Mouse (Mus musculus): ENCODE data around the gene Ide. TPM values are rescaled to one million over a fixed set of nuclear protein-coding genes. Genes with fewer than 3 reads are reported as not detected.
A peak's percentile ranks its signal among the peaks of the same experiment; 100 is the strongest.

Ide gene
- polyA plus RNA-seq, 1 experiment from 2014 or later = 49.0 TPM

- 95% methylated on average over 5 of the region's 5 CpGs for WGBS
- Histone ChIP-seq H3K27ac (ENCODE audit: low read depth, low read length) (no peak overlapping the region), H3K4me1 (replicated peaks; ENCODE audit: control insufficient read depth, insufficient read depth, low read length) (no peaks in the 10 kb centered on the region), H3K4me2 (replicated peaks; ENCODE audit: low read depth, low read length) (no peak overlapping the region), H3K9ac (ENCODE audit: low read depth, low read length) (no peak overlapping the region), H3K9me3 (ENCODE audit: control insufficient read depth, low read length) (no peaks in the 10 kb centered on the region), H3K4me3 (ENCODE audit: low read depth, low read length) (no peak overlapping the region), H3K27me3 (ENCODE audit: control insufficient read depth, insufficient read depth, low read length) (no peaks in the 10 kb centered on the region), H3K36me3 (ENCODE audit: control insufficient read depth, insufficient read depth, low read length) (no peaks in the 10 kb centered on the region)
- no peak for DNase-seq (ENCODE audit: low spot score)
- no peak for ATAC-seq (ENCODE audit: low FRiP score)
These were observed 32.8 kb downstream of the Ide start for GRCm38 (mm10) chr19:37304866-37305265.

GRCm38 (mm10) chr19:37304006-37304405, 33.6 kb downstream of the Ide start:
- H3K4me3 ChIP-seq (ENCODE audit: low read depth, low read length) = no peak overlapping the region
- ATAC-seq (ENCODE audit: low FRiP score) (no peak), DNase-seq (ENCODE audit: low spot score) (no peak)
- no peaks in the 10 kb centered on the region for H3K36me3 ChIP-seq (ENCODE audit: control insufficient read depth, insufficient read depth, low read length)
- no peak overlapping the region for H3K4me2 ChIP-seq (replicated peaks; ENCODE audit: low read depth, low read length)
- H3K9ac ChIP-seq (ENCODE audit: low read depth, low read length) = no peak overlapping the region
- H3K4me1 ChIP-seq (replicated peaks; ENCODE audit: control insufficient read depth, insufficient read depth, low read length) = no peaks in the 10 kb centered on the region
- H3K9me3 ChIP-seq (ENCODE audit: control insufficient read depth, low read length) = no peaks in the 10 kb centered on the region
- WGBS = 75% methylated on average over 4 of the region's 4 CpGs
- H3K27me3 ChIP-seq (ENCODE audit: control insufficient read depth, insufficient read depth, low read length) = no peaks in the 10 kb centered on the region
- no peak overlapping the region for H3K27ac ChIP-seq (ENCODE audit: low read depth, low read length)

- peak; percentile 26 for DNase-seq (ENCODE audit: low spot score)
- Histone ChIP-seq H3K36me3 (ENCODE audit: control insufficient read depth, insufficient read depth, low read length) (no peaks in the 10 kb centered on the region), H3K9ac (ENCODE audit: low read depth, low read length) (no peak overlapping the region), H3K9me3 (ENCODE audit: control insufficient read depth, low read length) (no peaks in the 10 kb centered on the region), H3K4me2 (replicated peaks; ENCODE audit: low read depth, low read length) (no peak overlapping the region), H3K4me1 (replicated peaks; ENCODE audit: control insufficient read depth, insufficient read depth, low read length) (no peaks in the 10 kb centered on the region), H3K27me3 (ENCODE audit: control insufficient read depth, insufficient read depth, low read length) (no peaks in the 10 kb centered on the region), H3K4me3 (ENCODE audit: low read depth, low read length) (no peak overlapping the region), H3K27ac (ENCODE audit: low read depth, low read length) (no peak overlapping the region)
- 91% methylated on average over 3 of the region's 3 CpGs for WGBS
- ATAC-seq (ENCODE audit: low FRiP score) = no peak
These were observed 35.9 kb downstream of the Ide start for GRCm38 (mm10) chr19:37301733-37302132.

GRCm38 (mm10) chr19:37291676-37292075, 46.0 kb downstream of the Ide start:
- H3K4me1 ChIP-seq (replicated peaks; ENCODE audit: control insufficient read depth, insufficient read depth, low read length) = no peaks in the 10 kb centered on the region
- no peak overlapping the region for H3K9ac ChIP-seq (ENCODE audit: low read depth, low read length)
- no peaks in the 10 kb centered on the region for H3K27me3 ChIP-seq (ENCODE audit: control insufficient read depth, insufficient read depth, low read length)
- no peaks in the 10 kb centered on the region for H3K36me3 ChIP-seq (ENCODE audit: control insufficient read depth, insufficient read depth, low read length)
- 85% methylated on average over 4 of the region's 4 CpGs for WGBS
- H3K9me3 ChIP-seq (ENCODE audit: control insufficient read depth, low read length) = no peaks in the 10 kb centered on the region
- ATAC-seq (ENCODE audit: low FRiP score) = no peak
- H3K4me3 ChIP-seq (ENCODE audit: low read depth, low read length) = no peak overlapping the region
- no peak overlapping the region for H3K4me2 ChIP-seq (replicated peaks; ENCODE audit: low read depth, low read length)
- no peak overlapping the region for H3K27ac ChIP-seq (ENCODE audit: low read depth, low read length)
- DNase-seq (ENCODE audit: low spot score) = no peak

GRCm38 (mm10) chr19:37290906-37291305, 46.7 kb downstream of the Ide start:
- Histone ChIP-seq H3K4me2 (replicated peaks; ENCODE audit: low read depth, low read length) (no peak overlapping the region), H3K36me3 (ENCODE audit: control insufficient read depth, insufficient read depth, low read length) (no peaks in the 10 kb centered on the region), H3K9ac (ENCODE audit: low read depth, low read length) (no peak overlapping the region), H3K27ac (ENCODE audit: low read depth, low read length) (no peak overlapping the region), H3K27me3 (ENCODE audit: control insufficient read depth, insufficient read depth, low read length) (no peaks in the 10 kb centered on the region), H3K4me3 (ENCODE audit: low read depth, low read length) (no peak overlapping the region), H3K4me1 (replicated peaks; ENCODE audit: control insufficient read depth, insufficient read depth, low read length) (no peaks in the 10 kb centered on the region), H3K9me3 (ENCODE audit: control insufficient read depth, low read length) (no peaks in the 10 kb centered on the region)
- DNase-seq (ENCODE audit: low spot score) = no peak
- WGBS = 91% methylated on average over 8 of the region's 8 CpGs
- no peak for ATAC-seq (ENCODE audit: low FRiP score)

- Histone ChIP-seq H3K4me3 (ENCODE audit: low read depth, low read length) (no peak overlapping the region), H3K4me2 (replicated peaks; ENCODE audit: low read depth, low read length) (no peak overlapping the region), H3K4me1 (replicated peaks; ENCODE audit: control insufficient read depth, insufficient read depth, low read length) (no peaks in the 10 kb centered on the region), H3K27me3 (ENCODE audit: control insufficient read depth, insufficient read depth, low read length) (no peaks in the 10 kb centered on the region), H3K9ac (ENCODE audit: low read depth, low read length) (no peak overlapping the region), H3K27ac (ENCODE audit: low read depth, low read length) (no peak overlapping the region), H3K9me3 (ENCODE audit: control insufficient read depth, low read length) (no peaks in the 10 kb centered on the region), H3K36me3 (ENCODE audit: control insufficient read depth, insufficient read depth, low read length) (0 out of 2 replicates have a peak, but pooled peaks cover 2% of the 10 kb centered on the region)
- no peak for ATAC-seq (ENCODE audit: low FRiP score)
- 95% methylated on average over 9 of the region's 9 CpGs for WGBS
- DNase-seq (ENCODE audit: low spot score) = no peak
These were observed 52.9 kb downstream of the Ide start for GRCm38 (mm10) chr19:37284775-37285174.

GRCm38 (mm10) chr19:37283166-37283565, 54.5 kb downstream of the Ide start:
- no peak for ATAC-seq (ENCODE audit: low FRiP score)
- Histone ChIP-seq H3K4me3 (ENCODE audit: low read depth, low read length) (no peak overlapping the region), H3K27ac (ENCODE audit: low read depth, low read length) (no peak overlapping the region), H3K27me3 (ENCODE audit: control insufficient read depth, insufficient read depth, low read length) (no peaks in the 10 kb centered on the region), H3K4me1 (replicated peaks; ENCODE audit: control insufficient read depth, insufficient read depth, low read length) (no peaks in the 10 kb centered on the region), H3K4me2 (replicated peaks; ENCODE audit: low read depth, low read length) (no peak overlapping the region), H3K9ac (ENCODE audit: low read depth, low read length) (no peak overlapping the region), H3K36me3 (ENCODE audit: control insufficient read depth, insufficient read depth, low read length) (0 out of 2 replicates have a peak, but pooled peaks cover 4% of the 10 kb centered on the region), H3K9me3 (ENCODE audit: control insufficient read depth, low read length) (no peaks in the 10 kb centered on the region)
- DNase-seq (ENCODE audit: low spot score) = no peak
- 92% methylated on average over 6 of the region's 6 CpGs for WGBS

- DNase-seq (ENCODE audit: low spot score) (no peak), ATAC-seq (ENCODE audit: low FRiP score) (no peak)
- Histone ChIP-seq H3K27ac (ENCODE audit: low read depth, low read length) (no peak overlapping the region), H3K36me3 (ENCODE audit: control insufficient read depth, insufficient read depth, low read length) (0 out of 2 replicates have a peak, but pooled peaks cover 4% of the 10 kb centered on the region), H3K27me3 (ENCODE audit: control insufficient read depth, insufficient read depth, low read length) (no peaks in the 10 kb centered on the region), H3K4me1 (replicated peaks; ENCODE audit: control insufficient read depth, insufficient read depth, low read length) (no peaks in the 10 kb centered on the region; the same call in 1 of the 2 replicates), H3K9ac (ENCODE audit: low read depth, low read length) (no peak overlapping the region), H3K4me2 (replicated peaks; ENCODE audit: low read depth, low read length) (no peak overlapping the region), H3K4me3 (ENCODE audit: low read depth, low read length) (no peak overlapping the region), H3K9me3 (ENCODE audit: control insufficient read depth, low read length) (no peaks in the 10 kb centered on the region)
- 96% methylated on average over 1 of the region's 1 CpGs for WGBS
These were observed 55.9 kb downstream of the Ide start for GRCm38 (mm10) chr19:37281710-37282109.

GRCm38 (mm10) chr19:37279194-37279593, 58.5 kb downstream of the Ide start:
- Histone ChIP-seq H3K9ac (ENCODE audit: low read depth, low read length) (no peak overlapping the region), H3K4me2 (replicated peaks; ENCODE audit: low read depth, low read length) (no peak overlapping the region), H3K9me3 (ENCODE audit: control insufficient read depth, low read length) (no peaks in the 10 kb centered on the region), H3K4me1 (replicated peaks; ENCODE audit: control insufficient read depth, insufficient read depth, low read length) (no peaks in the 10 kb centered on the region; the same call in 1 of the 2 replicates), H3K27me3 (ENCODE audit: control insufficient read depth, insufficient read depth, low read length) (no peaks in the 10 kb centered on the region), H3K4me3 (ENCODE audit: low read depth, low read length) (no peak overlapping the region), H3K36me3 (ENCODE audit: control insufficient read depth, insufficient read depth, low read length) (0 out of 2 replicates have a peak, but pooled peaks cover 4% of the 10 kb centered on the region), H3K27ac (ENCODE audit: low read depth, low read length) (no peak overlapping the region)
- 86% methylated on average over 1 of the region's 1 CpGs for WGBS
- DNase-seq (ENCODE audit: low spot score) (no peak), ATAC-seq (ENCODE audit: low FRiP score) (no peak)
